In the genomic region with DNA sequence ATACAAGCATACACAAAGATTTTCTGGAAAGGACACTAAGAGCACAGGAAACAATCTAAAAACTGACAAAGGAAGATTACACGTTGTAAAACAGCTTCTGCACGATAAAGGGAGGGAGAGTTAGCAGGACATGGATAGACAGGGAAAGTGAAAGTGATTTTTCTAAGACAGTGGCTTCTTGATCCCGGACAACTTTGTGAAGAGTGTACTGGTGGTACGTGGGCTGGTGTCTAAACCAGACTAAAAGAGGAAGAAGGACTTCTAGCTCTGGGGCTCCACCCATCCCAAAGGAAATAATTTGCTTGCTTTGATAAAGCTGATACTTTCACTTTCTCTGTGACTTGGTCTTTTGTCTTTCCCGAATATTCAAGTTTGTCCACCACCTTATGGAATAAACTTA, we compare ENCODE assay signal across 13 mouse cellular contexts. TPM values are rescaled to one million over a fixed set of nuclear protein-coding genes. Genes with fewer than 3 reads are reported as not detected.
DNase-seq lines count a peak whose midpoint lies in the region; ATAC-seq and TF ChIP-seq lines count a peak whose summit lies in the region.
"Had no signal": no experiment of that assay in that cellular context is flagged by ENCODE, and none has a peak within 500 bp of the region (broad histone marks: within the 10 kb centered on the region; RNA-seq: fewer than 3 reads in every experiment).

No protein-coding gene starts in this region.

- H3K9ac ChIP-seq in liver, embryonic 14.5 days (replicated peaks), result no peak overlapping the region
- H3K9ac ChIP-seq in kidney, embryonic 14.5 days (ENCODE audit: low read depth, low read length), result no peak overlapping the region
- H3K9ac ChIP-seq: embryonic facial prominence, embryonic 15.5 days; limb, embryonic 12.5 days had no signal

- TF ChIP-seq EP300 in liver, embryonic 14.5 days (IDR thresholded peaks at IDR 0.05; ENCODE audit: low read depth), result no peak

- TF ChIP-seq CTCF in lung, adult 2 months (IDR thresholded peaks at IDR 0.05; ENCODE audit: insufficient read depth, low read length), result no peak
- TF ChIP-seq CTCF in bone marrow macrophage, adult 2 months (IDR thresholded peaks at IDR 0.05; ENCODE audit: low read depth, low read length), result no peak
- no peak for TF ChIP-seq CTCF in liver, embryonic 14.5 days (IDR thresholded peaks at IDR 0.05; ENCODE audit: low read depth)

- no peak overlapping the region for H3K27ac ChIP-seq in bone marrow macrophage, adult 2 months (ENCODE audit: insufficient read depth, low read depth, low read length)
- no peak overlapping the region for H3K27ac ChIP-seq in liver, embryonic 14.5 days
- H3K27ac ChIP-seq in kidney, embryonic 14.5 days (ENCODE audit: low read depth, low read length), result no peak overlapping the region
- H3K27ac ChIP-seq: embryonic facial prominence, embryonic 15.5 days; layer of hippocampus, adult 2 months; limb, embryonic 12.5 days had no signal

- H3K4me2 ChIP-seq in liver, embryonic 14.5 days (ENCODE audit: low read depth), result 0 out of 2 replicates have a peak overlapping the region, but pooled peaks have one; percentile 8
- H3K4me2 ChIP-seq in kidney, embryonic 14.5 days (replicated peaks; ENCODE audit: low read depth, low read length), result no peak overlapping the region
- H3K4me2 ChIP-seq: embryonic facial prominence, embryonic 15.5 days; limb, embryonic 12.5 days had no signal

- WGBS in lung, adult 2 months, result 36% methylated on average over 5 of the region's 5 CpGs
- WGBS in liver, embryonic 14.5 days (ENCODE audit: insufficient replicate concordance), result 16% methylated on average over 5 of the region's 5 CpGs
- WGBS in kidney, embryonic 14.5 days, result 71% methylated on average over 5 of the region's 5 CpGs

- no peaks in the 10 kb centered on the region for H3K36me3 ChIP-seq in liver, embryonic 14.5 days (replicated peaks; ENCODE audit: control insufficient read depth, insufficient read depth, low read depth)
- no peaks in the 10 kb centered on the region for H3K36me3 ChIP-seq in kidney, embryonic 14.5 days (ENCODE audit: control insufficient read depth, insufficient read depth, low read length)
- H3K36me3 ChIP-seq: embryonic facial prominence, embryonic 15.5 days; limb, embryonic 12.5 days had no signal

- no peak for TF ChIP-seq POLR2A in lung, adult 2 months (IDR thresholded peaks at IDR 0.05; ENCODE audit: borderline replicate concordance, extremely low read depth, low read depth, low read length)
- TF ChIP-seq POLR2A in bone marrow macrophage, adult 2 months (IDR thresholded peaks at IDR 0.05; ENCODE audit: borderline replicate concordance, low read depth, low read length), result no peak

- H3K27me3 ChIP-seq in liver, embryonic 14.5 days (ENCODE audit: control insufficient read depth, insufficient read depth, low read length), result no peaks in the 10 kb centered on the region
- no peaks in the 10 kb centered on the region for H3K27me3 ChIP-seq in kidney, embryonic 14.5 days (ENCODE audit: control insufficient read depth, insufficient read depth, low read length)
- H3K27me3 ChIP-seq: embryonic facial prominence, embryonic 15.5 days; limb, embryonic 12.5 days had no signal

- no peaks in the 10 kb centered on the region for H3K4me1 ChIP-seq in lung, adult 2 months (ENCODE audit: control insufficient read depth, insufficient read depth, low read length)
- no peaks in the 10 kb centered on the region for H3K4me1 ChIP-seq in bone marrow macrophage, adult 2 months (ENCODE audit: control insufficient read depth, insufficient read depth, low read length)
- no peaks in the 10 kb centered on the region for H3K4me1 ChIP-seq in liver, embryonic 14.5 days (replicated peaks; ENCODE audit: control insufficient read depth in 2 of 2, insufficient read depth in 2 of 2, low read length in 1 of 2)
- H3K4me1 ChIP-seq in kidney, embryonic 14.5 days (ENCODE audit: control insufficient read depth, insufficient read depth, low read length), result no peaks in the 10 kb centered on the region
- H3K4me1 ChIP-seq: embryonic facial prominence, embryonic 15.5 days; limb, embryonic 12.5 days had no signal

- no peak for ATAC-seq in liver, embryonic 14.5 days (ENCODE audit: insufficient read depth)
- no peak for ATAC-seq in kidney, embryonic 14.5 days (ENCODE audit: low FRiP score, low TSS enrichment)
- ATAC-seq: hindbrain, embryonic 16.5 days; midbrain, embryonic 16.5 days had no signal

- no peak for DNase-seq in lung, adult 2 months
- DNase-seq in lung, postnatal 4 days, result no peak
- DNase-seq in liver, embryonic 14.5 days (ENCODE audit: low read depth in 3 of 3, low spot score in 3 of 3), result no peak
- peak; percentile 1 for DNase-seq in skeletal muscle tissue, adult 2 months (ENCODE audit: low read depth, low spot score)
- DNase-seq in urinary bladder, adult 18-20 months (ENCODE audit: low spot score in 2 of 2), result no peak
- DNase-seq: cerebellum, postnatal 10 days had no signal

- peak overlapping the region; percentile 10 for H3K4me3 ChIP-seq in lung, adult 2 months (replicated peaks; ENCODE audit: extremely low read depth, low read depth, low read length)
- peak overlapping the region; percentile 33 for H3K4me3 ChIP-seq in bone marrow macrophage, adult 2 months (ENCODE audit: insufficient read depth, low read length)
- no peak overlapping the region for H3K4me3 ChIP-seq in liver, embryonic 14.5 days (ENCODE audit: insufficient read depth in 1 of 2, low read depth in 2 of 2, low read length in 2 of 2)
- H3K4me3 ChIP-seq in kidney, embryonic 14.5 days (ENCODE audit: low read length), result no peak overlapping the region
- H3K4me3 ChIP-seq: embryonic facial prominence, embryonic 15.5 days; layer of hippocampus, adult 2 months; limb, embryonic 12.5 days had no signal

- H3K9me3 ChIP-seq in liver, embryonic 14.5 days (ENCODE audit: control insufficient read depth, low read length), result no peaks in the 10 kb centered on the region
- no peaks in the 10 kb centered on the region for H3K9me3 ChIP-seq in kidney, embryonic 14.5 days (ENCODE audit: control insufficient read depth, low read length)
- H3K9me3 ChIP-seq: embryonic facial prominence, embryonic 15.5 days; limb, embryonic 12.5 days had no signal

RNA-seq across cellular contexts. Expression of a gene that starts 7.1 kb away (rescaled TPM):
- polyA plus RNA-seq in lung, adult 2 months (2012; rRNA removed), result 0.17 and 0.20 TPM in 2 replicates
- not detected in 2 replicates for polyA plus RNA-seq in bone marrow macrophage, adult 2 months (2012; ENCODE audit: insufficient read depth, insufficient read length, missing spikeins)
- polyA plus RNA-seq in liver, embryonic 14.5 days (2012; rRNA removed), result 0.07 TPM in 1 of 2 replicates, not detected in the other
- 0.09 and 0.14 TPM in 2 replicates for polyA plus RNA-seq in liver, embryonic 14.5 days (2014; fragmentation: Nextera tagmentation; extraction: Ambion mirVana)
- polyA plus RNA-seq in kidney, embryonic 14.5 days (2014; fragmentation: Nextera tagmentation; extraction: Ambion mirVana), result 4.6 and 4.7 TPM in 2 replicates

Comparison
In these comparisons a context has a peak if more than half of its experiments do, and no peak if none do; other contexts are left out.
1. H3K4me3 ChIP-seq: peak in lung, adult 2 months (single experiment) and bone marrow macrophage, adult 2 months (single experiment); none in liver, embryonic 14.5 days (0 of 2) and kidney, embryonic 14.5 days (single experiment).